Mouse (Mus musculus): ENCODE measurements at regions not wholly inside any gene's neighbourhood (a gene's known extent, or its start where the extent isn't known, plus 50 kb on each side); places are given as distances from the start of the nearest gene placed in this dataset.

- no peak for ATAC-seq (replicated peaks; ENCODE audit: poor library complexity)
Observed at GRCm38 (mm10) chr3:159689743-159690142, 90.8 kb downstream of the Rpe65 start.

GRCm38 (mm10) chr3:159724340-159725119, 114.9 kb upstream of the Wls start:
- peak; percentile 100 for ATAC-seq (replicated peaks; ENCODE audit: poor library complexity)

GRCm38 (mm10) chr3:159732201-159732600, 107.3 kb upstream of the Wls start:
- no peak for ATAC-seq (replicated peaks; ENCODE audit: poor library complexity)

GRCm38 (mm10) chr3:159733141-159733540, 106.3 kb upstream of the Wls start:
- ATAC-seq (replicated peaks; ENCODE audit: poor library complexity) = no peak

- ATAC-seq (replicated peaks; ENCODE audit: poor library complexity) = no peak
Observed at GRCm38 (mm10) chr3:159734547-159734946, 104.9 kb upstream of the Wls start.

GRCm38 (mm10) chr3:159736070-159736469, 103.4 kb upstream of the Wls start:
- ATAC-seq (replicated peaks; ENCODE audit: poor library complexity) = no peak

GRCm38 (mm10) chr3:159740600-159741279, 98.7 kb upstream of the Wls start:
- ATAC-seq (replicated peaks; ENCODE audit: poor library complexity) = no peak

- no peak for ATAC-seq (replicated peaks; ENCODE audit: poor library complexity)
Observed at GRCm38 (mm10) chr3:159741816-159742215, 97.7 kb upstream of the Wls start.

GRCm38 (mm10) chr3:159759740-159760139, 79.7 kb upstream of the Wls start:
- no peak for ATAC-seq (replicated peaks; ENCODE audit: poor library complexity)

- ATAC-seq (replicated peaks; ENCODE audit: poor library complexity) = no peak
Observed at GRCm38 (mm10) chr3:159760293-159760692, 79.2 kb upstream of the Wls start.

GRCm38 (mm10) chr3:159760949-159761348, 78.5 kb upstream of the Wls start:
- ATAC-seq (replicated peaks; ENCODE audit: poor library complexity) = no peak

- no peak for ATAC-seq (replicated peaks; ENCODE audit: poor library complexity)
Observed at GRCm38 (mm10) chr3:159782222-159782844, 57.1 kb upstream of the Wls start.

- no peak for ATAC-seq (replicated peaks; ENCODE audit: poor library complexity)
Observed at GRCm38 (mm10) chr3:159787776-159788175, 51.7 kb upstream of the Wls start.

Measured in megakaryocyte progenitor cell, adult 5-6 weeks (primary cell).